Mouse (Mus musculus) spleen, postnatal 10 days (tissue): Measurements from ENCODE around the gene Ppig.

Experiments used
- DNase-seq, 2 experiments: peaks; one replicate each; pipeline ENCODE4 v3.0.0; 2021 to 2022; ENCODE audit warnings: low spot score in 2 of 2

Ppig gene

GRCm38 (mm10) chr2:69763340-69763739 is 41.0 kb downstream of the Ppig start:
- DNase-seq: no peak

GRCm38 (mm10) chr2:69764716-69765115 is 42.4 kb downstream of the Ppig start:
- DNase-seq: no peak

GRCm38 (mm10) chr2:69773331-69773730 is 51.0 kb downstream of the Ppig start:
- no peak for DNase-seq

GRCm38 (mm10) chr2:69777985-69778835 is 55.9 kb downstream of the Ppig start:
- peak; percentile 13 to 42 for DNase-seq

GRCm38 (mm10) chr2:69778836-69779177 is 56.5 kb downstream of the Ppig start:
- peak in 1 of 2 experiments; percentile 69 for DNase-seq

GRCm38 (mm10) chr2:69788974-69789373 is 66.6 kb downstream of the Ppig start:
- no peak for DNase-seq

- peak; percentile 95 to 100 for DNase-seq
Measured at GRCm38 (mm10) chr2:69789429-69790069, 67.2 kb downstream of the Ppig start, which contains the start of the genes Ccdc173 and Phospho2. Gene Ccdc173, minus strand, starts transcription at chr2:69789575. Gene Phospho2, plus strand, starts transcription at chr2:69789623.

- peak; percentile 89 to 93 for DNase-seq
Measured at GRCm38 (mm10) chr2:69790285-69790684, 67.9 kb downstream of the Ppig start.

- DNase-seq: no peak
Measured at GRCm38 (mm10) chr2:69790722-69791121, 68.4 kb downstream of the Ppig start.

- peak; percentile 88 to 91 for DNase-seq
Measured at GRCm38 (mm10) chr2:69802911-69803312, 80.6 kb downstream of the Ppig start.
